Mouse (Mus musculus) lung, adult 2 months (tissue): ENCODE results near the gene Pxn.

Experiments
- CTCF ChIP-seq: fragments of 200-500 bp; IDR thresholded peaks from 2 replicates; pipeline ENCODE4 v1.5.1; 2011; ENCODE audit warnings: mild to moderate bottlenecking, low read length, control low read depth; ENCODE audit not compliant: insufficient read depth
- POLR2A ChIP-seq: fragments of 200-500 bp; IDR thresholded peaks from 2 replicates; pipeline ENCODE4 v1.6.1; 2011; ENCODE audit warnings: low read depth, mild to moderate bottlenecking, control low read depth, low read length, borderline replicate concordance; ENCODE audit errors: extremely low read depth

- TF ChIP-seq POLR2A, result no peak
- no peak for TF ChIP-seq CTCF
Observed at GRCm38 (mm10) chr5:115480101-115480500, 26.4 kb upstream of the Pxn start.
